Mouse (Mus musculus) neutrophil, adult 5-6 weeks (primary cell): ENCODE results near the gene Ccdc47. TPM values are rescaled to one million over a fixed set of nuclear protein-coding genes. Genes with fewer than 3 reads are reported as not detected.
"Not testable (repeated sequence)": the region's sequence is repeated elsewhere in the genome, so short reads cannot be mapped to it uniquely, and the experiment has no call there.

Source experiments
- ATAC-seq: fragments of 151-379, 151-347 bp; 2 replicates; pipeline ENCODE4 v1.8.0; 2017; ENCODE audit warnings: mild to moderate bottlenecking, moderate TSS enrichment; ENCODE audit not compliant: insufficient number of reproducible peaks, poor library complexity, low FRiP score, severe bottlenecking; ENCODE audit errors: extremely low read depth
- total RNA-seq: library from RNA; stranded (forward); fragments of 200-1000 nt; gene quantifications from 2 replicates; pipeline ENCODE4 v1.2.3, GENCODE M21; 2017

The Ccdc47 gene
- total RNA-seq, 1 experiment from 2014 or later: 118 TPM

DNA sequence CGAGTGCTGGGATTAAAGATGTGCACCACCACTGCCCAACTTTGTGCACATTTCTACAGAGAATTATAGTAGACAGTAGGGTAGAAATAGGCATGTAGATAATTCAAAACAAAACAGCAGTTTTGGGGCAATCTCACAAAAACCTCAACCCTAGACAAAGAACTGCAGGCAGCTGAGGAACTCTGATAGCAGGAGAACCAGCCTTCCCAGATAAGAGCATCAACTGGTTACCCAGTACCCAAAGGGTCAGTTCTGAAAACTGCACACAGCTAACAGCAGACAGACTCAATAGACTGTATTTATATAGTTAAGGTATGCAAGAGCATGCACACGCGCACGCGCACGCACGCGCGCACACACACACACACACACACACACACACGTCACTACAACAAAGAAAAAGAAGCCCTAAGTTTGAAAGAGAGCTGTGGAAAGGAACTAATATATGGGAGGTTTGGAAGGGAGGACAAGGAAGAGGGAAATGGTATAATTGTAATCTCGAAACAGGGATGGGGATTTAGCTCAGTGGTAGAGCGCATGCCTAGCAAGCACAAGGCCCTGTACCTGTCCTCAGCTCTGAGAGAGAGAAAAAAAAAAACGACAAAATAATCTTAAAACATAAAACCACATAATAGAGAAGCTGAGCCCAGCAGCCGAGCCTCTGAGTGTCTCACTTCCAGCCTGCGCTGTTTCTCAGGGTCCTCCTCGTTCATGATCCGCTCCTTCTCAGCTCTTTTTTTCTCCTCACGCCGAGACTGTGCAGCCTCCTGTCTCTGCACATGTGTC is 14.6 kb downstream of the Ccdc47 start:
- ATAC-seq: no peak

DNA sequence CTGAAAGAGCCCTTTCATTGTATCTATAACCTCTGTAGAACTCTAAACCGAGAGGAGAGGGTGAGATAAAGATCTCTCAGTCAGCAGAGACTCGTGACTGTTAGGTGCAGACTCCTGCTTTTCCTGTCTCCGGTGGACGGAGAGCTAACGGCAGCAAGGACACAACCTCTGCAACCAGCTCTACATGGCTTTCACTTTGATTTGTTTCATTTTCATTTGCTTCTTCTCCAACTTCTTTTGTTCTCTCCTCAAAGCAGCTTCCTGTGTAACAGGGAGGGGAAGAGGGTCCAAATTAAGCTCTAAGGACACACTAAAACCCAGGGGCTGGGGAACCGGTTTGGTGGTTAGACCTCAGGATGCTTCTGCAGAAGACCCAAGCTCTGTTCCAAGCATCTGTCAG is 15.4 kb downstream of the Ccdc47 start:
- ATAC-seq: no peak

DNA sequence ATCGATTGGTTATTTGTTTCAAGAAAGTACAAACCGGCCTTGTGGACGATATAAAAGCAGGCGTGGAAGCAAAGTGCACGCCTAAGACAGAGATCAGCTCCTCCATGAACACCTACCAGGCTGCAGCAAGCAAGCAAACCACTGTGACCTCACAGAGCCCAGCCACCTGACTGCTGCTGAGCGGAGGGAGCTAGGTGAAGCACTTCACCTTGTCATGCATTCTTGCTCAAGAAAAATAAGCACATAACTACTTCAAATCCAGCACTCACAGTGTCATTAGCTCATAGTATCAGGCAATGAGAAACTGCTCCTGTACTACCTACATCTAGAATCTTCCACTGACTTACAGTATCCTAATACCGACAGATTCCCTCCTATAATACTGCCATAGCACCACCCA is 16.1 kb downstream of the Ccdc47 start:
- not testable (repeated sequence) for ATAC-seq

DNA sequence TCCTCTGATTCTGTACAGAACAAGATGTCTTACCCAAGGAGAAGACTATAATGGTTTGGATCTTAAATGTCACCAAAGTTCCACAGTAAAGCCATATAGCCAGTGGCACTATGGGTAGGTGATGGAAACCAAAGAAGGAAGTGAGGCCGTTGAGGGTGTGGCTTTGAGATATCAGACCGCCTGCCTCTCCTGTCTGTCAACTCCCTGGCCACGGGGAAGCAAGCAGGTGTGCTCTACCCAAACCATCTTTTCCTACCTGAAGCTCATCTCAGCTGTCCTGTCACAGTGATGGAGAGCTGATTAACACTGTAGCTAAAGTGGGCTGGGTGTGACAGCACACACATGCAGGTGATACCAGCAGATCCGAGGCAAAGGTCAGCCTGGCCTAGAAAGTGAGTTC is 17.9 kb downstream of the Ccdc47 start:
- no peak for ATAC-seq

DNA sequence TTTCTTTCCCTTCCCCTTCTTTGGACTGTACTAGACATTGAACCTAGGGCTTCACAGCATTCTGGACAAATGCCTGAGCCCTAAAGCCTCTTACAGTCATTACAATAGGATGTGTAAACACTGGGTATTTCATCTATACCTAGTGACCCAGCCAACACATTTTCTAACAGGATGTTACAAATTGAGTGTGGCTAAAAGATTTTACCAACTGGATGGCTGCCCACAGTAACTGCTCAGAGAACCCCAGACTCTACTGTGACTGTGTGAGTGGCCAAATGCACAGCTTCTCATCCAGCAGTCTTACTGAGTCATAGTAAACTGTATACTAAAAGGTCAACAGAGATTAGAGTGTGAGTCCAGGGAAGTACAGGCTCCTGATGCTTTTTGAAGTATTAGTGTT is 20.8 kb downstream of the Ccdc47 start:
- ATAC-seq: no peak

DNA sequence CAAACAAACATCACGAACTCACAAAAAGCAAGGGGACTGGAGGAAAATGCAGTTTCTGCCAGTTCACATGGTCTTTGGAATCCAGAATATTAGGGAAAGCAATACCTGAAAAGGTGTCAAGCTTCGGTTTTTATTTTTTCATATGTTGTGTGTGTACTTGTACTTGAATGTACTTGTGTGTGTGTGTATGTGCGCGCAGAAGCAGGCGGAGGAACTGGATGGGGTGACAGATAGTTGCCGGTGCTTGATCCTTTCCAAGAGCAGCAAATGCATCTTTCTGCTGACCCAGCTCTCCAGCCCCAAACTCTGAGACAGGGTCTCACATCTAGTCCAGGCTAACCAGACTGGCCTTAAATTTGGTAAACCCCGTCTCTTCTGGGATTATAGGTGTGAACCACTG is 21.3 kb downstream of the Ccdc47 start:
- ATAC-seq: no peak

DNA sequence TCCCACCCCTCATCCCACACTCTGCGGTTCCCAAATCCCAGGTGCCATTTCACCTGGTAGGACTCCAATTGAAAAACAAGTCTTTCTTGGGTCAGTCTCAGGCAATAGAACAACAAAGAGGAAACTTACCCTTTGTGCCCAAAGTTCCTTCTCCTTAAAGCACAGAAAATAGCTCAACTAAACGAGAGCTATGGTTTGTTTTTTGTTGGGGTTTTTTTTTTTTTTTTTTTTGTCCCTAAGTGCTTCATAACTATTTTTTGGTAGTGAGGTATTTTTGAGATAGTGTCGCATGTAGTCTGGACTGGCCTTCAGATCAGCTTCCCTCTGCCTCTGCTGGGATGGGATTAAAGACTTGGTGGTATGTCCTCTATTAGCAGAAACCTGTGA is 22.0 kb downstream of the Ccdc47 start:
- no peak for ATAC-seq

DNA sequence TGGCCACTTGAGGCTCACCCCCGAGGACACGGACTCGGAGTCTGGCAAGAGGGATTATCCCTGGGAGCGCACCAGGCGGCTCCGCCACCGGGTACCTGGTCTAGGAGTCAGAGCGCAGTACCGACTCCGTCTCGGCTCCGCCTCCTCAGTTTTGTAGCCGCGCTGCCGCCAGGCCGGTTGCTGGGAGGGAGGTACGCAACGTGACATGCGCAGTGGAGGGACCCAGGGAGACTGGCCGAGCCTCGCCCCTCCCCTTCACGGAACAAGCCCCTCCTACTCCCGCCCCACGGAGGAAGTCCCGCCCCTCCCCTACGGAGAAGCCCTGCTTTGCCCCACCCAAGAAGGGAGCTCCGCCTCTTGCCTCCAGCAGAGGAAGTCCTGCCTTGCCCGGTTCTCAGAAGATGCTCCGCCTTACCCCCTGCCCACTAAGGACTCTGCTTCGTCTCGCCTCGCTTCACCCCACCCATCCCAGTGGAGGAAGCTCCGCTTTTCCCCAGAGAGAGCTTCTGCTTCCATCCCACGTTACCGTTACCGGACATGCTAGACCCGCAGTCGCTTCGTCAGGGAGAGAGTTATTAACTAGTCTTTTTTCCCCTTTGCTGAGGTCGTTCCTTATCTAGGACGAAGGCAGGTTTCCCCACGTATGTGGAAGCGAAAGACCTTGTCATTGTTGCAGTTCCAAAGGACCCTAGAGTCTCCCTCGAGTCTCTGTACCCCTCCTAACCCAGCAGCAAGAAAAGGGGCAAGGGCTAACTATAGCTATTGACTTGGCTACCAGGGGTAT is 22.6 kb downstream of the Ccdc47 start:
- ATAC-seq: peak; percentile 94

DNA sequence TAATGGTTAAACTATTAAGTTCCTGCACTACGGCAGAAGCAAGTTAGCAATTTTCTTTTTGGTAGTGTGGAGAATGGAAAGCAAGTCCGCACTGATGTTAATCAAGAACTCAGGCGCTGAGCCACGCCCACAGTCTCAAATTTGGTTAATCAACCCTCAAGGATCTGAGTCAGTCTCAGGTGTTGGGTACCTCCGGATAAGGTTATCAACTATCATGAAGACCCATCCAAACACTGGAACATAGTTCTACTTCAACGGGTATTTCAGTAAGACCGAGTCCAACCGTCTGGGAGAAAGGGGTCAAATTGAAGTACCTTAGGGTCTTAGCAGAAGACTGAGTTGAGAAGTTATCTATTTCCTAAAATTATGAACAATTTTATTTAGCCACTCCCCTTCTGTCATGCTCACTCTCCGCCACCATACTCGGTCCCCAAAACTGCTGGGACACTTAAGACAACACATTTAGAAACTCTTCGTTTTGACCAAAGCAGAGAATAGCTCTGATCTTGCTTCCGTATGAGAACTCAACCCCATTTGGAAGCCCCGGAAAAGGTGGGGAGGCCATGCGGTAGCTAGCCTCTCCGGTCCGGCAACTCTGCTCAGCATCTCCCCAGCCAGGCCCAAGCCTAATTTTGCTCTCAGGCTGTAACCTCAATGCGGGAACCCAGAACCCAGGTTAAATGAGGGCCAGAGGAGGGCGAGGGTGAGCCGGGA is 23.3 kb downstream of the Ccdc47 start:
- peak; percentile 2; the same call in 1 of the 2 replicates for ATAC-seq

DNA sequence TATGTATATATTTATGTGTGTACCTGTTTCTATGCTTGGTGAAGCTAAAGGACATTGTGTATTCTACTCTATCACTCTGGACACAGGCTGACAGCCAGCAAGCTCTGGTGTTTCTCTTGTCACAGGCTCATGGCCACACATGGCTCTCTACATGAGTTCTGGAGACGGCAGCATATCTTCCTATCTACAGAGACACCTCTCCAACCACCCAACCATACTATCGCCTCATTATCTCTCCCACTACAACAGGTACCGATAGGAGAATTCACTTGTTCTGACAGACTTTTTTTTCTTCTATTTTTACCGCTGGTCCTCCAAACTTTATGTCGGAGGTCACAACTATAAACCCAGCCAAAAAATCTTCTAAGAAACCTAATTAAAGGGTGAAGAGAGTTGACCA is 23.9 kb downstream of the Ccdc47 start:
- no peak for ATAC-seq

DNA sequence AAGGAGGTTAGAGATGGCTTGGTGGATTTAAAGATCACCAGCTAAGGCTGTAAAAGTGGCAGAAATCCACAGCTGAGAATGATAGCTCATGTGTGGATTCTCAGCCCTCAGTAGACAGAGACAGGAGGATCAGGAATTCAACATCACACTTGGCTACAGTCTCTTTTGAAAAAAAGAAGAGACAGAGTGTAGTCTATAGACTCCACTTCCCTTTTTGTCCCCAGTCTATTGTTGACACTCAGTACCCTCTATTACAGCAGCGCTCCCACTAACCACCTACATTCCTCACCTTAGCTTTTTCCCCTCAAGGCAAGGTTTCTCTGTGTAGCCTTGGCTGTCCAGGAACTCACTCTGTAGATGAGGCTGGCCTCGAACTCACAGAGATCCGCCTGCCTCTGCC is 24.4 kb downstream of the Ccdc47 start:
- ATAC-seq: no peak

DNA sequence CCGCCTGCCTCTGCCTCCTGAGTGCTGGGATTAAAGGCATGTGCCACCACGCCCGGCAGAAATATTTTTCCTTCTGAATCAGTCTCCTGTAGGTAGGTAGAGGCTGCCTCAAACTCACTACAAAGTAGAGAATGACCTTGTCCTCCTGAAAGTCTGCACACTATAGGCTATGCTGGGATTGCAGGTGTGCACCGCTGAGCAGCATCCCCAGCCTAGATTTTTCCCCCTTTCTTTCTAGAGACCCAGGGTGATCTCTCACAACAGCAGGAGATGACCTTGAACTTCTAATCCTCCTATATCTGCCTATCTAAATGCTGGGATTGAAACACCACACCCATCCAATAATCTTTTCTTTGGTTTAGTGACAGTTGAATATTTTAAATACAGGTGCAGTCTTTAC is 28.8 kb downstream of the Ccdc47 start:
- no peak for ATAC-seq

DNA sequence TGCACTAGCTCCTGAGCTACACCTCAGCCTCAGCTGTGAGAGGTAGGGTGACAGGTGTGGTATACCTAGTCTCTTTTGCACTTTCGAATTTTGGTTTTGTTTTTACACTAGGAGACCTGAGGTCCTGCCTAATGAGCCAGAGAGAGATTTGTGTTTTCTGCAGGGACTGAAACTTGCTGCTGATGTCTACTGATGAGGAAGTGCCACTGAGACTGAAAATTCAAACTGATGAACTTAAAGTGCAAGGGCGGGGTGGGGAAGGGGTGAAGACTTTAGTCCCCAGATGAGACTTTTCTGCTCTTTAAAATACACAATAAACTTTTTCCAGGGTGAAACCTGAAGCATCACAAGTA is 35.7 kb downstream of the Ccdc47 start:
- 0 out of 2 replicates have a peak, but pooled peaks have one; percentile 23 for ATAC-seq

DNA sequence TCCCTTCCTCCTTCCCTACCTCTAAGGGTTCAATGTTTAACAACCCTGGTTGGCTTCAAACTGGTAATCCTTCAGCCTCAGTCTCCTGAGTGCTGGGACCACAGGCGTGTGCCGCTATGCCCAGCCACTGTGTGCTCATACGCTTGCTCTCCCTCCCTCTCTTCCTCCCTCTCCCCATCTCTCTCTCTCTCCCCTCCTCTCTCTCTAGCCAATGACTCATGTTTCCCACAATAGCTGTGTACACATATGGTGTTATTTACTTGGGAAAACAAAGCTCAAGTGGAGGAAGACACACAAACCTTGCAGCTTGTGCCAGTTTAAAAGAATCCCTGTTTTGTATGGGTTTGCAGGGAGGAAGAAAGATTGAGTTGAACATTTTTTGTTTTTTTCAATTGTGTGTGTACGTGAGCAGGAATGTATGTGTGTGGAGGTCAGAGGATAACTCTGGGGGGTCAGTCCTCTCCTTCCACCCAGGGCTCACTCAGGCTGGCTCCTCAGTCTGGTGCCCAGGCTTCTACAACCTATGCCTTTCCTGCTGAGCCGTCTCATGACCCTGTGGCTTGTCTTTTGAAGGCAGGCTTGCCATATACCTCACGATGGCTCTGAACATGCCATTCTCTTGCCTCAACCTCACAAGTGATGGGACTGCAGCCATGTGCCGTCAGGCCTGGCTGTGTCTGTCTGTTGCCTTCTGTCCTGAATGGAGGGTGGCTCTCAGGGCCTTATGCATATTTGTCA is 36.3 kb downstream of the Ccdc47 start:
- 0 out of 2 replicates have a peak, but pooled peaks have one; percentile 19 for ATAC-seq

DNA sequence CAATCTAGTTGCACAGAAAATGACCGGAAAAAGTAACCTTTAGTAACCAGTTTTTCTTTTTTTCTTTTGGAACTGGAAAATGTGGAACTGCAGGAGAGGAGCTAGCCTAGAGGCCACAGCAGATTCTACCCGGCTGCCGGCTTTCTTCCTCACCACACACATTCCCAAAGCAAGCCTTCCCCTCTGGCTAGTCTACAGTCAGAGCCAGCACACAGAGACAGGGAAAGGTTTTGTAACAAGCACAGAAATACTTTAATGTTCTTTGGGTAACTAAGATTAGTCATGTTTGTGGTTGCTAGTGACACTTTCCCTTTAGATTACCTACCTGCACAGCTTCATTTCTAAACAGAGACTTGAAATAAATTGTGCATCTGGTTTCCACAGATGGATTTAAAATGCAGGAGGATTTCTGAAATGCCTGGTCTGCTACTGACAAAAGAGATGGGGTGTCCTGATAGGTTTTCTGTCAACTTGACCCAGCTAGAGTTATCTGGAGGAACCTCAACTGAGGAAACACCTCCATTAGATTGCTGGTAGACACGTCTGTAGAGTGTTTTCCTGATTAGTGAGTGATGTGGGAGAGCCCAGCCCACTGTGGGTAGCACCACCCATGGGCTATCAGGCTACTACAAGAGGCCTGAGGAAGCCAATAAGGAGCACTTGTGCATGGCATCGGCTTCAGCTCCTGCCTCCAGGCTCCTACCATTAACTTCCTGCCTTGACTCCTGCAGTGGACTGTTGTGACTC is 37.9 kb downstream of the Ccdc47 start:
- ATAC-seq: no peak

DNA sequence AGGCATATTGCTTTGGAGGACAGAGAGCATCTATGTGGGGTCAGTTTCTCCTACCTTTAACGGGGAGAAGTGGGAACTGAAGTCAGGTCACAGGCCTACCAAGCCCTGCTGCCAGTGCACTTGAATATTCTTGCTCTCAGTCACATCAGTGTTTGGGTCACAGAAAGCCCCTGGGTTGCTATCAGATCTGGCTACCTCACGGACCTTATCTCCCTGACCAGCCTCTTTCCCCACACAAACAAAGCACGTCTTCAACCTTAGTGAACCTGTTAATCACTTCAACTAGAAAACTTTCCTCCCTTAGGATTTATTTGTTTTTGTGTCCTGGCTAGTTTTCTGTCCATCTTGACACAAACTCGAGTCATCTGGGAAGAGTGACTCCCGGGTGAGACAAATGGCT is 39.8 kb downstream of the Ccdc47 start:
- ATAC-seq: no peak

DNA sequence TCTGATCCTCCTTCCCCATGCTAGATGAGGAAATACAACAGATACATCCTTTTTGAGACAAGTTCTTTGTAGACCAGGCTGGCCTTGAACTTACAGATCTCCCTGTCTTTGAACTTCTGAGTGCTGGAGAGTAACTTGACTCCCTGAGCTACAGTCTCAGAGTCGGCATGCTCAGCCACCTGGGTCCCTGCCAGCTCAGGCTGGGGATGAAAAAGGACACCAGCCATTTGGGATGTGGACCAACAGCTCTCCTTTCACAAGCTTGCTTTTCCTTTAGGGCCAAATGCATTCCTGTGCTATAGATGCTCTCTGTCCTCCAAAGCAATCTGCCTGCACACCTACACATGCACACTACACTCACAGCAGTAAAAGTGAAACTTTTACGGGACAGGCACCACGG is 41.1 kb downstream of the Ccdc47 start:
- no peak for ATAC-seq

DNA sequence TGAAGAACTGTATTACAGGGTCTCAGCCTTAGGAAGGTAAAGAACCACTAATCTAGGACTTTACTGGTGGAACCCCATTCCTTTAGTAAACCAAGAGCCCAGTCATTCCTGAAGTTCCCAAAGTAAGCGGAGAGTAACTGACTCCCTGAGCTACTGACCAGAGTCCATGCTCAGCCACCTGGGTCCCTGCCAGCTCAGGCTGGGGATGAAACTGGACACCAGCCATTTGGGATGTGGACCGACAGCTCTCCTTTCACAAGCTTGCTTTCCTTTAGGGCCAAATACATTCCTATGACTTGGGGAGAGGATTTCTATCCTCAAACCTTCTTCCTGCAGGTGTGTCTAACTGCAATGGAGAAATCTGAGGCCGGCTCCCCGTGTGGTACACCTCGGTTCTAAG is 41.8 kb downstream of the Ccdc47 start:
- no peak for ATAC-seq

DNA sequence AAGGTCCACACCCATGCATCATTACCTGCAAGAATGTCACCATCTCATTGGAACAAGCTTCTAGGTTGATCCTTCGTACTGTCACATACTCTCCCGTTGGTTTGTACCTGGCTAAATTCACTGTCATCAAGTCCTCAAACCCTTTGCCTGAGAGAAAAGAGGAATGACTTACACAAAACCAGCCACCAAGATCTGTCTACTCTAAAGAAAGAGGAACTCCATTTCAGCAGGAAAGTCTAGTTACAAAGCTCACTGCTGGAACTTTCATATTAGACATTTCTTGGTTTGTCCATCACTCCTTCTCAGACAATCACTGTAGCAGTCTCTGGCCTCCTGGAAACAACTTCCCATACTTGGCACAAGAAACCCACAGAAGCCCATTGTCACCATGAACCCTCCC is 42.9 kb downstream of the Ccdc47 start:
- ATAC-seq: no peak
